Mouse (Mus musculus) G1E (cell line): ENCODE measurements around the gene 4930451I11Rik. TPM values are rescaled to one million over a fixed set of nuclear protein-coding genes. Genes with fewer than 3 reads are reported as not detected.

Source experiments
- ATAC-seq: 2 replicates; pipeline ENCODE4 v1.8.0; 2016; ENCODE audit warnings: mild to moderate bottlenecking; ENCODE audit not compliant: insufficient number of reproducible peaks, poor library complexity, low FRiP score, severe bottlenecking; ENCODE audit errors: extremely low read depth
- DNase-seq: peaks from one replicate; pipeline ENCODE4 v3.0.0; 2012; ENCODE audit warnings: low spot score
- H3K27me3 ChIP-seq: 2 replicates; pipeline ENCODE4 v1.6.1; 2012; ENCODE audit warnings: mild to moderate bottlenecking, low read length, inconsistent platforms; ENCODE audit not compliant: insufficient read depth
- H3K36me3 ChIP-seq: replicated peaks from 2 replicates; pipeline ENCODE3; 2012; ENCODE audit warnings: mild to moderate bottlenecking, inconsistent platforms
- H3K4me1 ChIP-seq: 2 replicates; pipeline ENCODE4 v1.6.1; 2012; ENCODE audit warnings: low read depth, low read length, inconsistent platforms, mixed read lengths; ENCODE audit not compliant: insufficient read depth
- H3K4me3 ChIP-seq: 2 replicates; pipeline ENCODE4 v1.5.1; 2012; ENCODE audit warnings: low read depth, mild to moderate bottlenecking, inconsistent platforms, low read length, moderate library complexity, mixed read lengths
- H3K9me3 ChIP-seq: replicated peaks from 2 replicates; pipeline ENCODE4 v1.6.1; 2012; ENCODE audit warnings: inconsistent platforms
- CTCF ChIP-seq: IDR thresholded peaks from 2 replicates; pipeline ENCODE4 v1.5.1; 2012; ENCODE audit warnings: low read depth, low read length, inconsistent platforms, mixed read lengths
- GATA1 ChIP-seq: IDR thresholded peaks from 2 replicates; pipeline ENCODE4 v1.6.1; 2012; ENCODE audit warnings: borderline replicate concordance, low read length, inconsistent platforms, mixed read lengths
- GATA2 ChIP-seq: IDR thresholded peaks from 2 replicates; pipeline ENCODE4 v1.6.1; 2012; ENCODE audit warnings: low read depth, low read length, inconsistent platforms, borderline replicate concordance
- POLR2AphosphoS5 ChIP-seq: IDR thresholded peaks from 2 replicates; pipeline ENCODE4 v1.6.1; 2012; ENCODE audit warnings: low read depth, low read length, inconsistent platforms; ENCODE audit not compliant: insufficient replicate concordance
- TAL1 ChIP-seq: conservative IDR thresholded peaks from 2 replicates; pipeline ENCODE4 v1.6.1; 2012; ENCODE audit warnings: low read depth, low read length, inconsistent platforms, mixed read lengths
- polyA plus RNA-seq: library from polyadenylated mRNA; stranded (reverse); fragments of >175 nt; gene quantifications from 2 replicates; pipeline ENCODE4 v1.2.3, GENCODE M21; 2012
- total RNA-seq, 2 experiments: library from RNA; stranded (forward) in 1 of 2; stranded (reverse) in 1 of 2; fragments of 200-1000 nt in 1 of 2; fragments of >200 nt in 1 of 2; fragmentation: Nextera tagmentation in 1 of 2; gene quantifications; 2 replicates each; pipeline ENCODE4 v1.2.3; 2014 to 2017

4930451I11Rik gene
- total and polyA plus RNA-seq, 3 experiments, result not detected

DNA sequence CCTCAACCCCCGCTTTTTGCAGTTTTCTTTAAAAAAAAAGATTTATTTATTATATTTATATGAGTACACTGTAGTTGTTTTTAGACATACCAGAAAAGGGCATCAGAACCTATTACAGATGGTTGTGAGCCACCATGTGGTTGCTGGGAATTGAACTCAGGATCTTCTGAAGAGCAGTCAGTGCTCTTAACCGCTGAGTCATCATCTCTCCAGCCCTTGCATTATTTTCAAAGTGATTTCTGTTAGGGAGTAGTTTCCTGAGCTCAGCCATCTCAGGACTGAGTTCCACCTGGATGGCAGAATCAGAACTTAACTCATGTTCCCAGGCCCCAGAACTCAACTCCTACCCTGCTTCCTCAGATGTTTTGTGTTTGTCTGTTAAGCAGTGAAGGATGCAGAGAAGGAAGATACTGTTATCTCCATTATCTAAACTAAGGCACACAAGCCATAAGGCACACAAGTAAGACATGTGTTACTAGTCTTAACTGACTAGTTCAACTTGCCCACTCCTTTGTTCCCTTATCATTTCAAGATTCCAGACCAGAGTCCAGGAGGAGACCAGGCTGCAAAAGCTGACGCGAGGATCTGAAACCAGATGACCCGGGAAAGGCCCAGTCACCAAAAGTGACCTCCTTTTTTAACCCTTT is 21.6 kb downstream of the 4930451I11Rik start:
- Histone ChIP-seq H3K27me3 (peaks cover 63% of the 10 kb centered on the region), H3K4me3 (no peak overlapping the region), H3K36me3 (peaks cover 2% of the 10 kb centered on the region), H3K9me3 (no peaks in the 10 kb centered on the region), H3K4me1 (peaks cover 30% of the 10 kb centered on the region)
- TF ChIP-seq GATA1 (no peak), CTCF (no peak), POLR2AphosphoS5 (no peak), TAL1 (no peak), GATA2 (no peak)
- ATAC-seq (no peak), DNase-seq (no peak)

DNA sequence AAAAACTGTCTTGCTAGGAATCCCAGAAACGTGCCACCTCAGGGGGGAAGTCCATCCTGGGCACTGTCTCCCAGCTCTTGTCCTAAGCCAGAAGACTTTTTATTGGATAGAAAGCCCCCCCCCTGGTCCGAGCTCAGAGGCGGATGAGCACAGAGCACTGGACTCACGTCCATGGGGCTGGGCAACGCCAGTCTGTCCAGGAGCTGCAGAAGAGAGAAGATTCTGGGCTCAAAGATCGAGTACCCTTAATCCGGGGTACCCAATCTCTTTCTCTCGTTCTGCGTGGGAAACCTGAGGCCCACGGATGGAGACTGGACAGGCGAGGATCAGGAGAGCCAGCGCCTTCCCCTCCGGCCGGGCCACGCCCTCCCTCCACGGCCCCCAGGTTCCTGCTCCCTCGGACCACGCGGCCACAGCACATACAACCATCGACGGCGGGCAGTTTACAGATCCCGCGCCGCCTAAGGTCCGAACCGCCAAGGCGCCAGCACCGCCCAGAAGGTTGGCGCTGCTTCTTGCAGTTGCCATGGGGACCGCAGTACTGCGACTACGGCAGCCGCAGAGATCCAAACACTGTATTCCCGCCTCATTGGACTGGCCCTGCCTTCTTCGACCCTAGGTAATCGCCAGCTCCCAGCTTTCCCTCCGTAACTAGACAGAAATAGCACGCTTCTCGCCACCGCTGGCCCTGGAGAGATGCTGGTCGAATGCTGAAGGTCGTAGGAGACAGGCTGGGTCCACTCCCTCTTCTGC is 22.6 kb downstream of the 4930451I11Rik start:
- no peak for DNase-seq
- Histone ChIP-seq H3K27me3 (peaks cover 59% of the 10 kb centered on the region), H3K4me1 (peaks cover 34% of the 10 kb centered on the region), H3K4me3 (peak overlapping the region; percentile 71), H3K9me3 (no peaks in the 10 kb centered on the region), H3K36me3 (peaks cover 2% of the 10 kb centered on the region)
- TF ChIP-seq TAL1, result no peak
- TF ChIP-seq GATA2, result no peak
- no peak for TF ChIP-seq POLR2AphosphoS5
- no peak for TF ChIP-seq CTCF
- TF ChIP-seq GATA1, result no peak
- ATAC-seq, result peak; percentile 49; the same call in 1 of the 2 replicates

DNA sequence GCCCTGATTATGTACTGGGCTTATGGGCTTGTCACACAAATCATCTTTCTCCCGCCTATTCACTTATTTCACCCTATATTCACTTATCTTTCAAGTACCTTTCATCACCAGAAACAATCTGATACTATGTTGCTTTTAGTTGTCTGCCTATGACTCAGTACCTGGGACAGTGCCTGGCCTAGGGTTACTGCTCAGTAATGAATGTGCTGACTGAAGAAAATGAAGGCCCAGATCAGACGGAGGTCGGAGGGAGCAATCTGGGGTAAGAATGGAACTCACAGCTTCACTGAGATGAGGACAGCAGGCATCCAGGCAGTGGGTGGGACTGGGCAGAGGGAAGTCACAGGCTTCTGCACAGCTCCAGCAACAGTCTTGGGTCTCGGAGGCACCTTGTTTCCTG is 24.0 kb downstream of the 4930451I11Rik start:
- ATAC-seq (no peak), DNase-seq (no peak)
- Histone ChIP-seq H3K9me3 (no peaks in the 10 kb centered on the region), H3K4me1 (peaks cover 49% of the 10 kb centered on the region), H3K36me3 (peaks cover 5% of the 10 kb centered on the region), H3K4me3 (no peak overlapping the region), H3K27me3 (peaks cover 44% of the 10 kb centered on the region)
- TF ChIP-seq GATA2 (no peak), TAL1 (no peak), GATA1 (no peak), CTCF (no peak), POLR2AphosphoS5 (no peak)

- TF ChIP-seq POLR2AphosphoS5 (no peak), TAL1 (no peak), GATA2 (no peak), CTCF (no peak), GATA1 (no peak)
Measured at GRCm38 (mm10) chr7:126806956-126807355, 24.5 kb downstream of the 4930451I11Rik start.

GRCm38 (mm10) chr7:126803751-126804150 is 27.7 kb downstream of the 4930451I11Rik start:
- TF ChIP-seq POLR2AphosphoS5 (no peak), TAL1 (no peak), GATA2 (no peak), GATA1 (no peak), CTCF (no peak)
- peaks cover 63% of the 10 kb centered on the region for H3K4me1 ChIP-seq
- H3K9me3 ChIP-seq, result no peaks in the 10 kb centered on the region
- H3K36me3 ChIP-seq, result peaks cover 10% of the 10 kb centered on the region
- no peak for ATAC-seq
- peaks cover 20% of the 10 kb centered on the region for H3K27me3 ChIP-seq
- H3K4me3 ChIP-seq, result no peak overlapping the region
- no peak for DNase-seq

More at GRCm38 (mm10) chr7:126806956-126807355, 24.5 kb downstream of the 4930451I11Rik start:
- no peak for ATAC-seq
- H3K4me1 ChIP-seq, result peaks cover 54% of the 10 kb centered on the region
- peaks cover 6% of the 10 kb centered on the region for H3K36me3 ChIP-seq
- no peak for DNase-seq
- no peak overlapping the region for H3K4me3 ChIP-seq
- H3K9me3 ChIP-seq, result no peaks in the 10 kb centered on the region
- peaks cover 39% of the 10 kb centered on the region for H3K27me3 ChIP-seq

DNA sequence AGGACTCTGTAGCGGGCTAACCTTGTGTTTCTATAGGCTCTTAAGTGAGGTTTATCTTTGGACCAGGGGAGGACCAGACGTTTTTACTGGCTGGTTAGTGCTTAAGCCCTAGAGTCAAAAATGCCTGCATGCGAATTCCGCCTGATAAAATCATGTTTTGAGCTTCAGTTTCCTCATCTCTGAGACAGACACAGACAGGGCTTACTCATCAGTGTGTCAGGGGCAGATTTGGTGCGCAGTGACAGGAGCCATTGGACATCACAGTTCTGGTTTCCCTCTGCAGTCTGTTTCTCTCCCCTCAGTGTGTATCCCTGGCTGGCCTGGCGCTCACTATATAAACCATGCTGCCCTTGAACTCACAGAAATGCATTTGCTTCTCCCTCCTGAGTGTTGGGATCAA is 28.3 kb downstream of the 4930451I11Rik start:
- peaks cover 14% of the 10 kb centered on the region for H3K36me3 ChIP-seq
- no peak for ATAC-seq
- H3K27me3 ChIP-seq, result peaks cover 15% of the 10 kb centered on the region
- H3K4me3 ChIP-seq, result no peak overlapping the region
- peaks cover 59% of the 10 kb centered on the region for H3K4me1 ChIP-seq
- no peak for DNase-seq
- TF ChIP-seq GATA1 (no peak), POLR2AphosphoS5 (no peak), GATA2 (no peak), TAL1 (no peak), CTCF (no peak)
- no peaks in the 10 kb centered on the region for H3K9me3 ChIP-seq
